Mouse (Mus musculus) ES-E14 (cell line): ENCODE results near the gene Smim9.

Experiments
- CHD2 ChIP-seq: IDR thresholded peaks from 2 replicates; pipeline ENCODE4 v1.6.1; 2014; ENCODE audit warnings: mild to moderate bottlenecking, low read depth, low read length, inconsistent platforms
- MAFK ChIP-seq: IDR thresholded peaks from 2 replicates; pipeline ENCODE4 v1.6.1; 2014; ENCODE audit warnings: mild to moderate bottlenecking, low read depth, low read length, inconsistent platforms; ENCODE audit not compliant: insufficient read depth
- ZC3H11A ChIP-seq: IDR thresholded peaks from 2 replicates; pipeline ENCODE4 v1.6.1; 2012; ENCODE audit warnings: low read depth, mild to moderate bottlenecking, inconsistent platforms, low read length, borderline replicate concordance
- ZNF384 ChIP-seq: IDR thresholded peaks from 2 replicates; pipeline ENCODE4 v1.6.1; 2012; ENCODE audit warnings: low read depth, low read length, inconsistent platforms

GRCm38 (mm10) chrX:75130467-75131160 lies 33.0 kb downstream of the Smim9 start, which contains the start of gene Mpp1:
- TF ChIP-seq MAFK (no peak), CHD2 (no peak), ZNF384 (no peak), ZC3H11A (no peak)
